Mouse (Mus musculus): ENCODE measurements around the gene Spint2.

DNA sequence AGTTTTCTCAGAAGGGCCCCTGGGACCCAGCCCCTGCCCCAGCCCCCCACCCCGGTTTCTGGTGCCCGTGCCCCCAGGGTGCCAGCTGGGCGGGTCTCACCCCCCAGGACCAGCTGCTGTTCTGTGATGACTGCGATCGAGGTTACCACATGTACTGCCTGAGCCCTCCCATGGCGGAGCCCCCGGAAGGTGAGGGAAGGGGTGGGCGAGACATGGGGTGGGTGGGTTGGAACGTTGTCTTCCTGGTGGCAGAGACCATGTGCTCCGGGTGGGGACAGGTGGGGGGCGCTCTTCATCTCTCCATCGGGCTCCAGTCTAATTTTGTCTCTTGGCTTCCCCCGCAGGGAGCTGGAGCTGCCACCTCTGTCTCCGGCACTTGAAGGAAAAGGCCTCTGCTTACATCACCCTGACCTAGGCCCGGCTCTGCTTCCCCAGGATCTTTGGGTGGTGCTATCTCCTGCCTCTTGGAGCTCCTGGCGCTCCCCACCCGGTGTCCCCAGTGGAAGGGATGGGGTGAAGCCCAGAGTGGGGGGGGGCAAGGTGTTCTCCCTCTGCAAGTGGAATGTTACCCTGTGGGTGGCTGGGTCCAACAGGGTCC lies 34.5 kb upstream of the Spint2 start:
- TF ChIP-seq CTCF (IDR thresholded peaks at IDR 0.05; ENCODE audit: low read depth) (no peak), EP300 (IDR thresholded peaks at IDR 0.05; ENCODE audit: low read depth) (no peak)
